Mouse (Mus musculus): ENCODE measurements around the gene Alpl. TPM values are rescaled to one million over a fixed set of nuclear protein-coding genes. Genes with fewer than 3 reads are reported as not detected.

The Alpl gene
- polyA plus RNA-seq, 1 experiment = 20.7 TPM

Other genes starting within 250 kb of the Alpl start
- not detected in 2 replicates for gene Ldlrad2, start 221.8 kb downstream of the Alpl start, polyA plus RNA-seq (2012; ENCODE audit: insufficient read depth, insufficient read length, missing spikeins)
- 25.2 and 62.5 TPM in 2 replicates for gene Usp48, start 202.6 kb downstream of the Alpl start, polyA plus RNA-seq (2012; ENCODE audit: insufficient read depth, insufficient read length, missing spikeins)
- 27.7 and 29.4 TPM in 2 replicates for gene Rap1gap, start 131.7 kb downstream of the Alpl start, polyA plus RNA-seq (2012; ENCODE audit: insufficient read depth, insufficient read length, missing spikeins)
- gene Ece1, start 65.9 kb upstream of the Alpl start, polyA plus RNA-seq (2012; ENCODE audit: insufficient read depth, insufficient read length, missing spikeins) = 28.5 and 28.8 TPM in 2 replicates
- gene Eif4g3, start 196.6 kb upstream of the Alpl start, polyA plus RNA-seq (2012; ENCODE audit: insufficient read depth, insufficient read length, missing spikeins) = 15.1 and 18.6 TPM in 2 replicates

All from brown adipose tissue, adult 24 weeks (tissue).